Mouse (Mus musculus): ENCODE measurements around the gene Calr.

DNA sequence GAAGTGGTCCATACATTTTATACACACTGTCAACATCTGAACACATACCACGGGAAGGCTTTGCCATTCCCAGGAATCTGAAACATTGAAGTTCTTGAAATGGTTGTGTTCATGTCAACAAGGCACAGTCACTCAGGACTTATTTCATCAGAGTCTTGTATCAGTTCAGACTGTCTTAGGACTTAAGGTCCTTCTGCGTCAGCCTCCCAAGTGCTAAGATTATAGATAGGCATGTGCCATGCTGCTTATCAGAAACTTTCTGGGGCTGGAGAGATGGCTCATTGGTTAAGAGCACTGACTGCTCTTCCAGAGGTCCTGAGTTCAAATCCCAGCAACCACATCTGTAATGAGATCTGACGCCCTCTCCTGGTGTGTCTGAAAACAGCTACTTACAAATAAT lies 27.6 kb upstream of the Calr start:
- TF ChIP-seq POLR2A (IDR thresholded peaks at IDR 0.05; ENCODE audit: insufficient read depth, low read depth, low read length) = no peak
- TF ChIP-seq CTCF (IDR thresholded peaks at IDR 0.05; ENCODE audit: insufficient read depth, low read depth, low read length) = no peak

Data from olfactory bulb, adult 2 months (tissue).